Mouse (Mus musculus) cerebellum, adult 2 months (tissue): ENCODE measurements around the gene Proser3.

ENCODE experiments used
- CTCF ChIP-seq: fragments of 200-500 bp; IDR thresholded peaks from 2 replicates; pipeline ENCODE4 v1.5.1; 2011; ENCODE audit warnings: low read depth, mild to moderate bottlenecking, control low read depth, low read length, moderate library complexity, borderline replicate concordance; ENCODE audit not compliant: insufficient read depth
- POLR2A ChIP-seq: fragments of 200-500 bp; IDR thresholded peaks from 2 replicates; pipeline ENCODE4 v1.6.1; 2011; ENCODE audit warnings: low read length, control low read depth, borderline replicate concordance; ENCODE audit not compliant: insufficient read depth

- no peak for TF ChIP-seq CTCF
- no peak for TF ChIP-seq POLR2A
Observed at GRCm38 (mm10) chr7:30596093-30596492, 44.0 kb upstream of the Proser3 start.
